Mouse (Mus musculus): ENCODE data around the gene Dnal1.

Gene Dnal1

DNA sequence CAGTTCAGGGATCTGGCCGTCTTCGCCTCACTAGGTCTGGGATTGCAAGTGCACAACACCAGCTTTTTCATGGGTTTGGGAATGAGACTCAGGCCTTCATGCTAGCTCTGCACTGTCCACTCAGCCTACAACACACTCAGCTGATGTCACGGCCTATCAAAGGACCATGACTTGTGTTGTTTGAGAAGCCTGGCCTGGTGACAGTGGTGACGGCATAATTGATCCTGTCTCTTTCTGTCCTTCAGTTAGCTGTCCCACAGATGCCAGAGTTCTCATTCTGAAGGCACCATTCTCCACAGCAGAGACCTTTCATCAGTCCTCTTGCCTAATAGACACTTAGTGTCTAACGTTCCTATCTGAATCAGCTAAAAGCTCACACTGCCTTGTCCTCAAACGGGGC lies 14.4 kb downstream of the Dnal1 start:
- no peak for DNase-seq (ENCODE audit: low spot score)

DNA sequence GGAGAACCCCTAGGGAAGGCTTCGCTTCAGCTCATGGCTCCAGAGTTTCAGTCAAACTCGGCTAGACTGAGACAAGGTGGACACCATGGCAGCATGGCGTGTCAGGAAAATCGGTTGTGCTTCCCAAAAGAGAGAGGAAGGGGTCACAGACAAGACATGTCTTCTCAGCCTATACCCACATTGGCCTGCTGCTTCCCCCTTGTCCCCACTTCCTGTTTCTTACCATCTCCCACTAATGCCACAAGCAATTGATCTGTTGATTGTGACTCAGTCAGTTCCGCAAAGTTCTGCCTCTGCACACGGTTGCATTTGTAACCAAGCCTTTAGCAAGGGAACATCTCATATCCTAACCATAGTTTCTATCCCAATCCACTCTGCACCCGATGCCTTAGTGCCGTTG lies 15.8 kb downstream of the Dnal1 start:
- DNase-seq (ENCODE audit: low spot score), result no peak

DNA sequence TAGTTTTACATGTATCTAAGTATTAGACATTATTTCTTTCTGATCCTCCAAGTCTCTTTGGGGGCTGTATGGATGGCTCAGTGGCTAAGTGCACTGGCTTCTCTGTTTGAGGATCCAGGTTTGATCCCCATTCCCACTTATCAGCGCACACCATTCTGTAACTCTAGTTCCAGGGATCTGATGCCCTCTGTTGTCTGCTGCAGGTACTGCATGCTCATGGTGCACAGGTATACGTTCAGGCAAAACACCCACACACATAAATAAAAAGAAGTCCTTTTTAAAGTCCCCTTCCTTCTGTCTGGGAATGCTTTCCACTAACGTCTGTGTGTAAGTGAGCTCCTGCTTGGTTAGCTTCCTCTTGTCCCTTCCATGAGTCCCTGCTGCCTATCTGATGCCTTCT lies 18.1 kb downstream of the Dnal1 start:
- no peak for DNase-seq (ENCODE audit: low spot score)

DNA sequence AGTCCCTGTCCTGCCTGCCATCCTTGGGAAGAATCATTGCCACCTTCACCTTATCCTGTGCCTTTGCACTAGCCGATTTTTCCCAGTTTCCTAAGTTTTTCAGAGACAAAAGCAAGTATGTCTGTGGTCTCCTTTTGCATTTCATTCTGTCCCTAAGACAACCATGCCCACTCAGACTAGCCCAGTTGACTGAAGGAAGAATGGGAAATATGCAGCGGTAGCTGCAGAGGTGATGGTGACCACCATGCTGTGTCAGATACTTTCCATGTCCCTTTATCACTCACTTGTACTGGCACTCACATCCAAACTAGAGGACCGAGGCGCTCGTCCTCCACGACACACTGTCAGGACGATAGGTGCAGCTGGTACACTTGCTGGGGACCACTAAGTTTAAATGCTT lies 23.0 kb downstream of the Dnal1 start:
- no peak for DNase-seq (ENCODE audit: low spot score)

DNA sequence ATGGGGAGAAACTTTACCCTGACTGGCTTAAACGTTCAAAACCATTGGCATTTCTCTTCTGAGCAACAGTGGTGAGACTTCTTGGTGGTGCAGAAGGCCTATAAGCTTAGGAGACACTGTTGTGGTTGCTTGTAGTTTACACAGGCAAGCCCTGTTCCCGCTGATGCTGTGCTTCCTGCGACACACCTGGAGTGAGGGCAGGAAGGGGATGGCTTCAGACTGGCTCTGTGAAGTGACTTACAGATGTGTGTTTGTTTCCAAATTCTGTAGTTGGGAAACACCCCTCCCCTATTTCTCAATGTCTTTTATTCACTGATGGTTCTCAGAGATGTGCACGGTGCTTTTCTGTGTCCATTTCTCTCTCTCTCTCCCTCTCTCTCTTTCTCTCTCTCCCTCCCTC lies 26.0 kb downstream of the Dnal1 start:
- no peak for DNase-seq (ENCODE audit: low spot score)

DNA sequence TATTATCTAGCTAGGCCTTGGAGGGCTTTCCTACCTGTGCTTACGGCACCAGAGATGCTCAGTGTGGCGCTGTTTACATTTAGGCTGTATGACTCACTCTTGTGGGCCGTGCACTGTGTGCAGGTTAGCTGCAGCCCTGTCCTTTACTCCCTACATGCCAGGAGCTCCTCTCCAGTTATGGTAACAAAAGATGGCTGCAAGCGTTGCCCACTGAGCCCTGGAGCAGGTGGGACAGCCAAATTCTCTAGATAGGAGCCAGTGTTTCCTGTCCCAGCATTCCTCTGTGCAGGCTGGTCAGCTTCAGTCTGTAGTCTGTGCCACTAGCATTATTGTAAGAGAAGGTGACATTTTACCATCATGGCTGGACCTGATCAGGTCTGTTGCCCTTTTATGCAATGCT lies 27.1 kb downstream of the Dnal1 start:
- DNase-seq (ENCODE audit: low spot score), result no peak

DNA sequence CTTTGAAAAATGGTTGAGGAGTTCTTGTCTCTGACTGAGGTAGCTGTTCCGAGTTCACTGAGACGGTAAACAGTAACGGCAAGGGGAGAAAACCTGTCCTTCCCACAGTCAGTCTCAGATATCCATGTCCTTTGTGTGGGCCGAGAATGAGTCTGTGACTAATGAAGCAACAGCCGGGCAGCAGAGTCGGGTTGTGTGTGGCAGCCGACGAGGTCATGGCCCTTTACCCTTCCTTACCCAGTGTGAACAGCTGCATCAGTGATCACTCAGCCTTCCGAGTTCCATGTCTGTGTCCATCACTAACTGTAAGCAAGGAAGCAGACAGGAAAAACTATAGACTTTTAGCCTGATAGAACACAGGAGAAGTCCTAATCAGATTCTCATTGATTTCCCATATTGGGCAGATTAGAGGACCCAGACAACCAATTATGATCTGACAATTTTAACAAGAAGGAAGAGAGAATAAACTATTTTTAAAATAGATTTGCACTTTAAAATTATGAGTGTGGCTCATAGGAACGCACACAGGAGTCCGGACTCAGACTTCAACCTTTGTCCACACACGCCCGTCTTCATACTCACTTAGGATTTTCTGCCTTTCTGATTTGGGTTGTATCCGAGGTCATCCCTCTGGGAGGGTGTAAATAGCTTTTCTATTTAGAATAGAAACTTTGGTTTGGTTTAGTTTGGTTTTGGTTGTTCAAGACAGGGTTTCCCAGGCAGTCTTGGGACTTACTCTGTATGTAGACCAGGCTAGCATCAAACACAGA lies 28.3 kb downstream of the Dnal1 start:
- no peak for DNase-seq (ENCODE audit: low spot score)

DNA sequence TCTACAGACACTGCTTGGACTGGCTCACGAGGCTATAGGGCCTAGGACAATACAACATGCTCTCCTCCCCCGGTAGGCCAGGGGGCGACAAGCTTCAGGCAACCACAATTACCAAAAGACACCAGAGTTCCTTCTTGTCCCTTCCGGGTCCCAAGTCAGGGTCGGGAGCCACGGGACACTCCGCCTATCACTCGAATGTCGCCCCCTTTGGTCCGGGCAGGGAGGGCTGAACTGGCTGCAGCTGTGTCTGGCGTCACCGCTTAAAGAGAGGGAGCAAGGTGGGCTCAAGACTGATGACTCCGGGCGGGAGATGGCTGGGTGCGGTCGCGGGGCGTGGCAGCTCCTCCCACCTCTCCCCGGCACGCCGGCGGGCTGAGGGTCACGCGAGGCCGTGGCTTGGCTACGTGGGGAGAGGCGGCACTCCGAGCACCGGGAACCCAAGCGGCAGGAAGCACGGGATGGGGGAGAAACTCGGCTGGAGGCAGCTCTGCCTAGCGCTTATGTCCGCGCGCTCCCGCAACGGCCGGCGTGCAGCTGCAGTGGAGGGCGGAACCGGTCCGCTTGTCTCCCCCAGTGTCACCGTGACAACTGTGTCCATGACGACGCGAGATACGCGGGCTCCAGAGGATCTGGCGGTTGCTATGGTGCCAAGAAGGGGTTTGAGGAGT lies 33.9 kb downstream of the Dnal1 start, which contains the start of gene Pnma1:
Gene Pnma1 (minus strand): TSS at position 536 of the 668 bp plus-strand sequence.
- no peak for DNase-seq (ENCODE audit: low spot score)

DNA sequence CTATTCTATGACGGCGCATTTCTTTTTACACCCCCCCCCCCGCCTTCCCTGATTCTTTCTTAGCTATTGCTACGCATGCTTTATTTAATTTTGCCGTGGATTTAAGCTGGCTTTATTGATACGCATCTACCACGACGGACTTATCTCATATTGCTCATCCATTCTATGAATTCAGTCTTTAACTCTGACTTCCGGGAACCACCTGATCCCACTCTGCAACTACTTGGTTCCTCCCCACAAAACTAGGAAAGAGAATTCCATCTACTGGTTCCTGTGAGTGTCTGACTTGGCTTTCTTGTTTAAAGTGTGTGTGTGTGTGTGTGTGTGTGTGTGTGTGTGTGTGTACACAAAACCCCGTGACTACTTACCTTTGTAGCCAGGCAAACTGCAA lies 34.5 kb downstream of the Dnal1 start:
- no peak for DNase-seq (ENCODE audit: low spot score)

DNA sequence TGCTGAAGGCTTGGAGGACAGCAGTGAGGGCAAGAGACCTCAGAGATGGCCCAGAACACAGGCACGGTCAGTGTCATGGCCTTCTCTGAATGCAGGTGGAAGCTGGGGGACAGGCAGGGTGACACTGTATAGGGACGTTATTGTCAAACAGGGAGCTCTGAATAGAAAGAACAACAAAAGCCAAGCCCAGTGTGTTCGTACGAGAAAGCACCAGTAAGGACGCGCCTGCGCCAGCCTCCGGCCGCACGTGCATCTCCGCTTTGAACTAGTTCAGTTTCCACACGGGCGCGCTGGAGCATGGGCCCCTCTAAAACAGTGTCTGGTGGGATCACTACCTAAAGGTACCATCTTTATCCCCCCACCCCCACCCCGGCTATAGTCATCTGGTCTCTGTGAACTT lies 35.8 kb downstream of the Dnal1 start:
- DNase-seq (ENCODE audit: low spot score), result no peak

DNA sequence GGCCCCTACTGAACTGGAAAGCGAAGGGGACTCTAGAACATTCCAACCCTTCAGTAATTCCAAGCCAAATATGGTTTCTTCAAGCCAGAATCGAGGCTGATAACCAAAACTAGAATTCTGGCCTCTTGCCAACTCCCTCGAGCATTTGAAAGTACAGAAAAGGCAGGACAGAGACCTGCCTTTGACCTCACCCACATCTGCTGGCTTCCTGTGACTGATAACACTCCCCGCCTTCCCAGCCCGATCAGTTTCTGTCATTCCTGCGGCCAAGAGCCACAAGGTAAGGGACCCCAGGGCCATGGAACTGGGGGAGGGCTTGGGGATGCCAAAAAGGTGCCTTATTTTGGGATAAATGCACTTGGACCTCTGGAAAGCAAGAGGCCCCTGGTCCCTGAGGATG lies 36.8 kb downstream of the Dnal1 start:
- no peak for DNase-seq (ENCODE audit: low spot score)

DNA sequence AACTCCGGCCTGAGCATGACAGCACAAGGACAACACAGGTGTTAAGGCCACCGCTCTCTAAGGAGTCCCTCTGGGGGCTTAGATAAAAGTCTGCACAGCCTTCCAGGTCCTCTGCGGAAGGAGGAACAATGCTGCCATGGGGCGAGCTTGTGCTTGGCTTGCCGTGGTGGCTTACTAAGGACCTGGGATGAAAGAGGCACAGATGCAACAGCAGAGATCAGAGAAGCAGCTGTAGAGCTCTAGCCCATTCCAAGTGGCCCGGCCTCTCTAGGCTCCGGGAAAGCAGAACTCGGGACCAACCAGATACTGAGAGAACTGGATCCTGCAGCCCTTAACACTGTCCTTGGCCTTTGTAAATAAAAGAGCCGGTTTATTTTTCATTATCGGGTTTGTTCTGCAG lies 37.7 kb downstream of the Dnal1 start:
- DNase-seq (ENCODE audit: low spot score), result no peak

DNA sequence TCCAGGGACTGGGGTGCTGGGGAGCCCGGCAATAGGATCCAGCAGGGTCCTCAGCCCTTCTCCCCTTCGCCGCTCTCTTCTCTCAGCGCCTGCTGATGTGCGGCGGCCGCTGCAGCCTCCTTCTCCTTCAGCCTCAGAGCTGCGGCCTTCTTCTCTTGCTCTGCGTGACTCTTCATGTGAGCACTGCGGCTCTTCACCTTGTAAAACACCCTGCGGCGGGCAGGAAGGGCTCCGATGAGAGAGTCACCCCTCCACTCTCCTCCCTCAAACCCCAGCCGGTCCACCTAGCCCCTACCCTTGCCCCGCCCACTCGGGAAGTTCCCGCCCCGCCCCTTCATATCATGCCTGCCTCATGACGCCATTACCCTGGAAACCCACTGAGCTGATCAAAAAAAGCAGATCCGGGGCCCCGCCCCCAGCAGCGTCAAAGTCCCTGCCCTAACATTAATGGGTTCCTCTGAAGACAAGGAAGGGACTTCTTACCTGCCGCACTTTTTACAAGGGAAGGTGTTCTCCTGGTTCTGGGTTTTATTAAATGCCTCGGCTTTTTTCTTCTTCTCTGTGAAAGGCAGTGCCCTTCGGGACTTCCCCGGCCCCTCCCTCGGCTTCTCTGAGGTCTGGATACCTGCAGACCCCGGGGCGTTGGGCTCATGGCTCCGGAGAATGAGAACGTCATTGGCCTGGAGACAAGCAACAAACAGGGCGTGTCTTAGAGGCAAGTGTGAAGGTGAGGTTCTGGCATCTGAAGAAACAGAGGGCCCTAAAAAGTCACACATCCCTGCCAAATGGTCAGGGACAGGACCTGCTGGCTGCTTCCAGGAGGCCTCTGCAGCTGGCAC lies 38.4 kb downstream of the Dnal1 start:
- DNase-seq (ENCODE audit: low spot score), result no peak

DNA sequence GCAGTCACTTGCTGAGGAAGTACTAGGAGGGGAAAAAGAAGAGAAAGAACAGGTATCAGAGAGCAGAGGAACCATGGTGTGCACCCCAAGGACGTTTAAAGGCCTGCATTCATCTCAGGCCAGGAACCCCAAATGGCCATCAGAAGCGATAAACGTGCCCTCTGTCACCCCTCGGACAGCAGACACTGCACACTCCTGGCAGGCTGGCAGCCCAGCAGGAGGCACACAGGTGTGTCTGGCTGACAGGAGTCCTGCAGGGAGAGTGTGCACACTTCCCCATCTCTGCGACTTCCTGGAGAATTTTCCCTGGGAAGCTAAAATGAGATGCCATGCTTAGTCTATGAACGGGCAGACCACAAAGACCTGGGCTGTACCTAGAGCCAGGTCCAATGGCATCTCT lies 39.2 kb downstream of the Dnal1 start:
- no peak for DNase-seq (ENCODE audit: low spot score)

DNA sequence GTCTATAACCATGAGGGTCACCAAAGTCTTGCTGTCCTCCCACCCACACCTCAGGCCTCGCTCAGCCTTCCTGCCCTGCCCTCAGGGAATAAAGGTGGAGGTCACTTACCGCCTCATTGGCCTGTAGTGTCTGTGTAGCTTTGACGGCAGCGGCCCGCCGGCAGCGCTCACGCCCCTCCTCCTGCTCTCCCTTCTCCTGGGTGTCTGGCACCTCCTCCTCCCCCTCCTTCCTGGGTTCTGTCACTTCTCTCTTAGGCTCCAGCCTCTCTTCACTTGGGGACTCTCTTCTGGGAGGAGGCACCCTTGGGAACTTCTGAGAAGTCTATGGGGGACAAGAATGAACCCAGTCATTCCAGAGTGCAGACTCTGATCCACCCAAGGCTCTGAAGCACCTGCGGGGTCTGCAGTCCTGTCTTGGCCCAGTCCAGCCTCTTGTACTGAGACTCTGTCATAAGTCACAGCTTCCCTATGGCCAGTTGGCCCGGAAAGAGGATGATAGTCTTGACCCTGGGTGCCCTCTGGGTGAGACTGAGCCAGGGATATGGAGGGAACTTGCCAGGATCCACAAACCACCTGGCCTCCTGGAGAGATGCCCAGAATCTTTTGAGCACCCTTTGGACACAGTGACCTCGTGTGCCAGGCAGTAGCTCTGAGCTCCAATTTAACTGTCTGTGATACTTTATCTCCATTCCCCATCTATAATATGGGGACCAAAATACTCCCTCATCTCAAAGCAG lies 40.8 kb downstream of the Dnal1 start:
- peak; percentile 82 for DNase-seq (ENCODE audit: low spot score)

DNA sequence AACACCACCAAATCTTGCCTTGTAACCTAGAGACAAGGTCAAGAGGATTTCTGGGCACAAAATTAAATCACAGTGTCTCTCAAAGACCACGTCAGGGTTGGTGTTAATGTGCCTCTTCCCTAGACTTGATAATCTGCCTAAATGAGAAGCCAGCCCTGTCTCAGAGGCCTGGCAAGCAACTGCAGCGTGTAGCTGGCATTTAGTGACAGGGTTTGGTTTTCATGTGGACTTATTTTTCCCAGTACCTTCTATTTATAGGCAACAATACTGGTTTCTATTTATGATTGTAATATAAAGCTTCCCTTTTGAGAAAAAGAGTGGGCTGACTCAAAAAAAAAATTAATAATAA lies 41.3 kb downstream of the Dnal1 start:
- no peak for DNase-seq (ENCODE audit: low spot score)

DNA sequence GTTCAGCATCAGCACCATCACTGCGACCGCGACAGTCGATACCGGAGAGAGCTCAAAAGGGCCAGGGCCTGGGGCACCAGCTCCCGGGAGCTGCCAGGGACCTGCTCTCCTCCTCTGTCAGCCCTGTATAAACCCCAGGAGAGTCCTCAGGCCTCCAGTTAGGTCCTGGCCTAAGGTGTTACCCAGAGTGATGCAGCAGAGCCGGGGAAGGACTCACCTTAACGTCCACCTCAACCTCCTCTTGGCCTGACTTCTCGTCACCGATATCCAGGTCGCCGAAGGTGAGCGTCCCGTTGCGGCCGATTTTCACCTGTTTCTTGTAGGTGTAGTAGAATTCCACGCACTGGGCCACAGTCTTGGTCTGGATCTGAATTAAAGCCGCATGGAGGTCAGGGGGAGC lies 42.0 kb downstream of the Dnal1 start:
- no peak for DNase-seq (ENCODE audit: low spot score)

DNA sequence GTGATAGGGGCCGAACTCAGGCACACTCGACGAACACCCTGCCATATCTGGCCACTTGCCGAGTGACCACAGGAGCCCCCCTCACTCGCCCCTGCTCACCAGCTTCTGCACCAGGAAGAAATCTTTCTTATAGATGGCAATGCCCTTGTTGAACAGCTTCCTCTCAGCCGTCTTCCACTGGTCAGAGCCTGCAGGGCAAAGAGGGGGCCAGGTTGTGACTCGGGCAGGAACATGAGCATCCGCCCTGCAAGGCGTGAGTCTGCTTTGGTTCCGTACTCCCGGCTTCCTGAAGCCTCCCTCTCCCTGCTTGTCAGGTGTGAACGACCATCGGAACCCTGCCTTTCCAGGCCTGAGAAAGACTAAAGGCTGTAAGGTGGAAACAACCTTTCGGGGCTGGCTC lies 44.0 kb downstream of the Dnal1 start:
- DNase-seq (ENCODE audit: low spot score), result no peak

DNA sequence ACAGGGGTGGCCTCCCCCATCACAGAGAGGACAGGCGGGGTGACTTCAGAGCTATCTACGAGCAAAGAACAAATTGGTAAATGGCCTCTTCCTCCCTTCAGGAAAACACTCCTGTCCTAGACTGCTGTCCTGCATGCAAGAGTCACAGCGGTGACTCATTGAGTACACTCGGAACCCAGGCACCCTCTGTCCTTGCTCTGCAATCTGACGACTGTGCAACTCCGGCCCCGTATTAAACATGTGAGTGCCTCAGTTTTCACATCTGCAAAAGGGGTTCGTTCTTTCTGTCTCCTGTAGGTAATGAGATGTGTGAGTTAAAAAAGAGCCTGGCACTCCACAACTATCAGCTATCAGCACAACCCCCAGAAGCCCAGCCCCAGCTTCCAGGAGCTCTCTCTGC lies 46.3 kb downstream of the Dnal1 start:
- no peak for DNase-seq (ENCODE audit: low spot score)

DNA sequence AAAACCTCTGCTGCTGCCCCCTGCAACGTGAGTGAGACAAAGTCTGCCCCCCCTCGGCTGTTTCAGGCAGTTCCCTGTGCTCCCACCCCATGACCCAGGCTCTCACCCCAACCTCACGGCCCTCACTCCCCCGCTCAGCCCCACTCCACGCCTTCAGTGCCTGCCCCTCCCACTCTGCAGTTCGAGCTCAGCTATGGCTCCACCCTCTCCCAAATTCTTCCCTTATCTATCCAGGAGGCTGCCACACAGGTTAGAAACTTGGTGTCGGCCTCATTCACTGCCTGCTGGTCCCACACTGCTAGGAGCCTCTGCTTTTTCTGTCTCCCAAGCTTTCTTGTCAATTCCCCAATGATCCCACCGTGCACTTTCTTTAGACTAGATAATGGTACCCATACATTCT lies 47.0 kb downstream of the Dnal1 start:
- no peak for DNase-seq (ENCODE audit: low spot score)

DNA sequence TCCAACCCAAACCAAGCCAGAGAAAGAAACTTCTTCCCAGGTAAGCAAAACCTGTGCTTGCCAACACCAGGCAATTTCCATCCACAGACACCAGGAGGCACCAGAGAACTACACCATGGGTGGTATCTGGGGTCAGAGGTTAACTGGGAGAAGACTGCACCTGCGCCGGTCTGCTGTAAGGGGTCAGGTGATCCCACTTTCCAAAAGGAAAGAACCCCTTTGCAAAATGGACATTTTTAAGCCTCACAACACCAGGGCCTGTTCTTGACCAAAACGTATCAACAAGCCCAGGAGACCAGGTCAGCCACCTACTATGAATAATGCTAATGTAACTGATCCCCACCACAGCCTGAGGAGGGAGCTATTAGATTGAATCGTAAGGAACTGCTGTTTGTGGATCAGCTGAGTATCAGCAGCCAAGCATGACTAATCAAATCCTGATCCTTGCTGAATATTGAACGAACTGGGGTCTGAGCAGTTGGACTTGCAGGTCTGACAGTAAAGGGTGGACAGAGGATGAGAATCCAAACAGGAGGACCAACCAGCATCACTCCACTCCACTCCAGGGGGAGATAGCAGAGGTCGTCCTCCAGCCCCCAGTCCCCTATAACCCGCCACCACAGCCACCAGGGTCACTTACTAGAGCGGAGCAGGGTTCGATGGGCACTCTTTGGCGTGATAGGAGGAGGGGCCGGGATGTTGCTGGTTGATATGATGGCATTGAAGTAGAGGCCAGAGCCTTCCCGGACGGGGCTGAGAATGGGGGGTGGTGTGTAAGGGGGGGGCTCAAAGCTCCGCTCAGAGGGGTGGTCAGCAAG lies 47.7 kb downstream of the Dnal1 start:
- no peak for DNase-seq (ENCODE audit: low spot score)

DNA sequence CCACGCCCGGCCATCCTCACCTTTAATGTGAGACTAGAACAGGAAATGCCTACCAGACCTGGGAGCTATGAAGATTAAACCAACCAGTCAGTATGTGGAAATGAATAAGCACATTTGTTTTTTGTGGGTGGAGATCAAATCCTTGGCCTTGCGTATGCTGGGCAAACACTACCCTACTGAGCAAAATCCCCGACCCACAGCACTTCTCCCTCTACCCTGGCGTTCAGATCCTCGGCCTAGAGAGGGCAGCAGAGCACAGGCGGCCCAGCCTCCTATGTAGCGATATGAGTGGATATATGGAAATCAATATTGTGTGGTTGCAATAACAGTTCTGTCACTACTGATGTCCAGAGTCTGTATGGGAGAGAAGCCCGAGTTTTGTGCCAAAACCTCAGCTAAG lies 49.0 kb downstream of the Dnal1 start:
- DNase-seq (ENCODE audit: low spot score), result no peak

Data from adipocyte (in vitro differentiated cells).